Mouse (Mus musculus): ENCODE measurements at regions not wholly inside any gene's neighbourhood (a gene's known extent, or its start where the extent isn't known, plus 50 kb on each side); places are given as distances from the start of the nearest gene placed in this dataset.

DNA sequence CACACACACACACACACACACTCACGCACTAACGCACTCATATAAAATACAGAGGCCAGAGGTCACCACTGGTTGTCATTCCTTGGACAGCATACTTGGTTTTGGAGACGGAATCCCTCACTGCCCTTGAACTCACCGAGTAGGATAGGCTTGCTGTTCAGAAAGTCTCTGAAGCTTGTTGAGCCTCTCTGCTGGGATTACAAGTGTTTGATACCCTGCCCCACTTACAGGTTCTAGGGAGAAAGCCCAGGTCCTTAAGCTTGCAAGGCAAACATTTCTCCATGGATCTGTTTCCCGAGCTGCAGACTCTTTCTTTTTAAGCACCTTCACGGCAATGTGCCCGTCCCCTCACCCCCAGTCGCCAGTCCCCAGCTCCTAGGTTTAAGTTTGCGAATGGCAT lies 254.0 kb upstream of the Hs6st1 start:
- Histone ChIP-seq H3K4me2 (ENCODE audit: low read depth) (no peak overlapping the region), H3K36me3 (ENCODE audit: control insufficient read depth, insufficient read depth) (no peaks in the 10 kb centered on the region), H3K79me2 (ENCODE audit: control insufficient read depth, insufficient read depth) (no peaks in the 10 kb centered on the region), H3ac (ENCODE audit: control insufficient read depth, insufficient read length) (no peak overlapping the region), H3K4me3 (no peak overlapping the region), H3K27me3 (ENCODE audit: control insufficient read depth, insufficient read depth, insufficient read length) (no peaks in the 10 kb centered on the region)
- TF ChIP-seq MYOD1 (IDR thresholded peaks at IDR 0.05; ENCODE audit: control insufficient read depth in 1 of 3, insufficient read length in 2 of 3, low read depth in 2 of 3) (no peak), SRF (IDR thresholded peaks at IDR 0.05; ENCODE audit: control insufficient read depth, insufficient read length, low read depth) (no peak), REST (IDR thresholded peaks at IDR 0.05; ENCODE audit: insufficient read depth, insufficient read length) (no peak), TCF3 (IDR thresholded peaks at IDR 0.05; ENCODE audit: insufficient read length, low read depth) (no peak), TCF12 (IDR thresholded peaks at IDR 0.05; ENCODE audit: insufficient read depth, poor library complexity, severe bottlenecking) (no peak), MAX (IDR thresholded peaks at IDR 0.05; ENCODE audit: low read depth) (no peak), MYOG (IDR thresholded peaks at IDR 0.05; ENCODE audit: control insufficient read depth in 1 of 3, insufficient read depth in 1 of 3, insufficient read length in 2 of 3, low read depth in 2 of 3) (no peak), E2F4 (IDR thresholded peaks at IDR 0.05; ENCODE audit: insufficient read depth) (no peak), USF1 (IDR thresholded peaks at IDR 0.05; ENCODE audit: low read depth) (no peak), POLR2A (IDR thresholded peaks at IDR 0.05; ENCODE audit: insufficient read length, low read depth) (no peak), POLR2AphosphoS2 (IDR thresholded peaks at IDR 0.05; ENCODE audit: insufficient read length, low read depth) (no peak), CEBPB (IDR thresholded peaks at IDR 0.05; ENCODE audit: insufficient read depth, poor library complexity, severe bottlenecking) (no peak)

GRCm38 (mm10) chr1:35814751-35815150 lies 253.4 kb upstream of the Hs6st1 start:
- H3K27me3 ChIP-seq (ENCODE audit: control insufficient read depth, insufficient read depth, insufficient read length), result no peaks in the 10 kb centered on the region
- H3ac ChIP-seq (ENCODE audit: control insufficient read depth, insufficient read length), result no peak overlapping the region
- no peak for TF ChIP-seq TCF3 (IDR thresholded peaks at IDR 0.05; ENCODE audit: insufficient read length, low read depth)
- TF ChIP-seq CEBPB (IDR thresholded peaks at IDR 0.05; ENCODE audit: insufficient read depth, poor library complexity, severe bottlenecking), result no peak
- no peak for TF ChIP-seq POLR2AphosphoS2 (IDR thresholded peaks at IDR 0.05; ENCODE audit: insufficient read length, low read depth)
- no peak for TF ChIP-seq USF1 (IDR thresholded peaks at IDR 0.05; ENCODE audit: low read depth)
- TF ChIP-seq MYOD1 (IDR thresholded peaks at IDR 0.05; ENCODE audit: control insufficient read depth in 1 of 3, insufficient read length in 2 of 3, low read depth in 2 of 3), result no peak
- TF ChIP-seq SRF (IDR thresholded peaks at IDR 0.05; ENCODE audit: control insufficient read depth, insufficient read length, low read depth), result no peak
- no peak for TF ChIP-seq REST (IDR thresholded peaks at IDR 0.05; ENCODE audit: insufficient read depth, insufficient read length)
- no peak for TF ChIP-seq E2F4 (IDR thresholded peaks at IDR 0.05; ENCODE audit: insufficient read depth)
- no peak for TF ChIP-seq TCF12 (IDR thresholded peaks at IDR 0.05; ENCODE audit: insufficient read depth, poor library complexity, severe bottlenecking)
- no peaks in the 10 kb centered on the region for H3K36me3 ChIP-seq (ENCODE audit: control insufficient read depth, insufficient read depth)
- H3K79me2 ChIP-seq (ENCODE audit: control insufficient read depth, insufficient read depth), result no peaks in the 10 kb centered on the region
- H3K4me2 ChIP-seq (ENCODE audit: low read depth), result no peak overlapping the region
- H3K4me3 ChIP-seq, result no peak overlapping the region

GRCm38 (mm10) chr1:35821791-35822190 lies 246.4 kb upstream of the Hs6st1 start:
- no peak for TF ChIP-seq TCF3 (IDR thresholded peaks at IDR 0.05; ENCODE audit: insufficient read length, low read depth)
- Histone ChIP-seq H3K4me3 (no peak overlapping the region), H3K27me3 (ENCODE audit: control insufficient read depth, insufficient read depth, insufficient read length) (no peaks in the 10 kb centered on the region), H3K79me2 (ENCODE audit: control insufficient read depth, insufficient read depth) (no peaks in the 10 kb centered on the region), H3K36me3 (ENCODE audit: control insufficient read depth, insufficient read depth) (no peaks in the 10 kb centered on the region), H3K4me2 (ENCODE audit: low read depth) (no peak overlapping the region), H3ac (ENCODE audit: control insufficient read depth, insufficient read length) (no peak overlapping the region)

DNA sequence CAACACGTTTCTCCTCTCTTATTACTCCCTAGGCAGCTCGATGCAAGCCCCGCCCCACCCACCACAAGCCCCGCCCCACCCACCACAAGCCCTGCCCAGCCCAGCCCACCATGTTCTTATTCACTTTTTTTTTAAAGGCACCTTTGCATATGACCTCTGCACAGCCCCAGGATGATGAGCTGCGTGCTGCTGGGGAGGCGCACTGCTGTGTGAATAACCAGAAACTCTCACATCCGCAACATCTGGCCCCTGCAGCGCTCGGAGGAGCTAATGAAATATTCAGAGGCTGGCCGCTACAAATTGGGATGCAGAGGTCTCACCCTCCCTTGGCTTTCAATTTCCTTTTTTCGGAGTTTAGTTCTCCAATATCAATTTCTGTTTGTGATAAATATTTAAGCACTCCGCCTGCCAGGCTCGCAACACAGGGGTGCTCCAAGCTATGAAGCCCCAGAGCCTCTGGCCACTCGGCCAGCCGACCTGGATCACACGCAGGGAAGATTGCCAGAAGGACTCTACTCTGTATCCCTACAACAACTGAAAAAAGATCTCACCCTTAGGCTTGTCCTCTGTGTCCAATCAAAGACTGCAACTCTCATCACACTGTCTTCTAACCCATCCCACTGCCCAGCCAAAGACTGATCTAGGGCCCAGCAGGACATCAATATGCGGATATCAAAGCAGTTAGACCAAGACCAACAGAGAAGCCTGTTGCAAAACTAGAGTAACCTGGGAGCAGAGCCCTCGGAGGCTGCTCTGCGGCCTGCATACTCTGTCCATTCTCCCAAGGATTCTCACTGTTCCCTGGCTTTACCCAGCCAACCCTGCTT lies 245.6 kb upstream of the Hs6st1 start:
- no peak overlapping the region for H3K4me2 ChIP-seq (ENCODE audit: low read depth)

GRCm38 (mm10) chr1:35823496-35823895 lies 244.7 kb upstream of the Hs6st1 start:
- Histone ChIP-seq H3K79me2 (ENCODE audit: control insufficient read depth, insufficient read depth) (no peaks in the 10 kb centered on the region), H3K36me3 (ENCODE audit: control insufficient read depth, insufficient read depth) (no peaks in the 10 kb centered on the region), H3K4me3 (no peak overlapping the region), H3ac (ENCODE audit: control insufficient read depth, insufficient read length) (no peak overlapping the region), H3K27me3 (ENCODE audit: control insufficient read depth, insufficient read depth, insufficient read length) (no peaks in the 10 kb centered on the region), H3K4me2 (ENCODE audit: low read depth) (no peak overlapping the region)
- TF ChIP-seq SRF (IDR thresholded peaks at IDR 0.05; ENCODE audit: control insufficient read depth, insufficient read length, low read depth) (no peak), E2F4 (IDR thresholded peaks at IDR 0.05; ENCODE audit: insufficient read depth) (no peak), POLR2AphosphoS2 (IDR thresholded peaks at IDR 0.05; ENCODE audit: insufficient read length, low read depth) (no peak), TCF3 (IDR thresholded peaks at IDR 0.05; ENCODE audit: insufficient read length, low read depth) (no peak), MYOD1 (IDR thresholded peaks at IDR 0.05; ENCODE audit: control insufficient read depth in 1 of 3, insufficient read length in 2 of 3, low read depth in 2 of 3) (no peak), MYOG (IDR thresholded peaks at IDR 0.05; ENCODE audit: control insufficient read depth in 1 of 3, insufficient read depth in 1 of 3, insufficient read length in 2 of 3, low read depth in 2 of 3) (no peak), USF1 (IDR thresholded peaks at IDR 0.05; ENCODE audit: low read depth) (no peak), POLR2A (IDR thresholded peaks at IDR 0.05; ENCODE audit: insufficient read length, low read depth) (no peak), MAX (IDR thresholded peaks at IDR 0.05; ENCODE audit: low read depth) (no peak), TCF12 (IDR thresholded peaks at IDR 0.05; ENCODE audit: insufficient read depth, poor library complexity, severe bottlenecking) (no peak), REST (IDR thresholded peaks at IDR 0.05; ENCODE audit: insufficient read depth, insufficient read length) (no peak), CEBPB (IDR thresholded peaks at IDR 0.05; ENCODE audit: insufficient read depth, poor library complexity, severe bottlenecking) (no peak)

More for the DNA sequence above, 245.6 kb upstream of the Hs6st1 start:
- Histone ChIP-seq H3ac (ENCODE audit: control insufficient read depth, insufficient read length) (no peak overlapping the region), H3K4me3 (no peak overlapping the region), H3K27me3 (ENCODE audit: control insufficient read depth, insufficient read depth, insufficient read length) (no peaks in the 10 kb centered on the region), H3K36me3 (ENCODE audit: control insufficient read depth, insufficient read depth) (no peaks in the 10 kb centered on the region), H3K79me2 (ENCODE audit: control insufficient read depth, insufficient read depth) (no peaks in the 10 kb centered on the region)
- TF ChIP-seq CEBPB (IDR thresholded peaks at IDR 0.05; ENCODE audit: insufficient read depth, poor library complexity, severe bottlenecking), result no peak
